Mouse (Mus musculus): ENCODE data around the gene Plcl1.

Gene Plcl1

DNA sequence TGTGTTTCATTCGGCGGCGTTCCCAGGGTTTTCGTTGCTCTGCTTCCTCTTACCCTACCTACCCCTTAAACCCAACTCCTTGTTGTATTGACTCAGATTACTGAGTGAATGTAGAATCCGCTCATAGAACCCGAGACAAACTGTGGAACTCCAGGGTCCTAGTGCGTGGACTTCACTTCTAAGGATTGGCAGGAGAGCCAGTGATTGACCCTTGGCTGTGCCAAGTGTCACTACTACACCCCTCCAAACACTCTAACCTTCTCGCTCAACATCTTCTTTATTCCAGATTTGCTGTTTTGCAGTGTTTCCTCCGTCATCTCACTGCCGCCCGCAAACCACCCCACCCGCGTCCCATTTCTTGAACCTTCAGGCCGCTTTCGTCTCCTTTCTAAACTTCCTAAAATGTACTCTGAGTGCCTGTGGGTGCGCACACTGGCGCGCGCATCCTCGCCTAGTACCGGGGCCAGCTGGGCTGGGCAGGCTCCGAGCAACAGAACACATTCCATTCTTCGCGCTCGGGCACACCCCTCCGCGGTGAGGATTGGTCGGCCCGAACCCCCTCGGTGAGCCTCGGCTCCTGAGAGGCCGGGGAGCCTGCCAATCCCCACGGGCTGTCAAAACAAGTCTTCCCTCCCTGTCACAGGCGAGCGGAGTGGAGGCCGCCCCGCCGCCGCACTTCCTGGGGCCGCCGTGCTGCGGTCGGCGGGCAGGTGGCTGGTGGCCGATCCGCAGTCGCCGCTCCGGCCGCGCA, at the start of gene Plcl1:
Gene Plcl1 (plus strand): TSS at position 650 of the 751 bp plus-strand sequence.
- DNase-seq (ENCODE audit: low spot score), result peak; percentile 67

DNA sequence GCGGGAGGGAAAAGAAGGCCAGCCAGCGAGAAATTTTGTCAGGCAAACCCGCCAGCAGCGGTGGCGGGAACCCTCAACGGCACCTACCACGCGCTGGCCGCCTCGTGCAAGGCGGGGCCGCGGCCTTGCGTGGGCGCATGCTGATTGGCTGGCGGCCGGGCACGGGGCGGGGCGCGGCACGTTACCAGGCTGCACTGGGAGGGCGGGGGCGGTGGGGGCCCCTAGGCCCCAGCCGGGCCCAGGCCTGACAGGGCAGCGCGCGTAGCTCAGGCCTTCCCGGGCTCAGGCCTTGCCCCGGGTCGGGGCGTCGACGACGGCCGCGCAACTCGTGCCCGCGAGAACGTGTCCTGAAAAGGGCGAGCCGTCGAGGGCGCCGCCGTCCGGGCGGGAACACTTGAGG, 43.1 kb upstream of the Plcl1 start:
- DNase-seq (ENCODE audit: low spot score), result no peak

DNA sequence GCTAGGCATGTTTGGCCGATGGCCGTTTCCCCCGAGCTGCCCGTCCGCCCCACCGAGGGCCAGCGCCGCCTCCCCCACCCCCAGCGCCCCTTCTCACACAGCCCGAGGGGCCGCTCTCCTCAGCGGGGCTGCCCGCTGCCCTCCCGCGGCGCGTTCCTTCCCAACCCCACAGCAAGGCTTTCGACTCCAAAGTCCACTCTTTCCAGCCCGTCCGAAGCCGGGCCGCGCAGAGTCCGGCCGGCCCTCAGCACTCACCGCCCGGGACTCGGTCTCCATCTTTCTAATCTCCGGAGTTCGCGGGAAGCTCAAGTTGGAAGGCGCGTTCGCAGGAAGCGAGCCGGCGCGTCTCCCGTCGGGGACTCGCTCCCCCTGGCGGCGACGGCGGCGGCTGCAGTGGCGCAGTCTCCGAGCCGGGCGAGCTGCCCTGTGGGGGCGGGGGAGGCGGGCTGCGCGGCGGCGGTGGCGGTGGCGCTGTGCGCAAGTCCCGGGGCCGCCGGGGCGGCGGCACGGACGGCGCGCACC, 42.6 kb upstream of the Plcl1 start, which contains the start of gene Boll:
Gene Boll (minus strand): TSS at position 426 of the 522 bp plus-strand sequence.
- no peak for DNase-seq (ENCODE audit: low spot score)

DNA sequence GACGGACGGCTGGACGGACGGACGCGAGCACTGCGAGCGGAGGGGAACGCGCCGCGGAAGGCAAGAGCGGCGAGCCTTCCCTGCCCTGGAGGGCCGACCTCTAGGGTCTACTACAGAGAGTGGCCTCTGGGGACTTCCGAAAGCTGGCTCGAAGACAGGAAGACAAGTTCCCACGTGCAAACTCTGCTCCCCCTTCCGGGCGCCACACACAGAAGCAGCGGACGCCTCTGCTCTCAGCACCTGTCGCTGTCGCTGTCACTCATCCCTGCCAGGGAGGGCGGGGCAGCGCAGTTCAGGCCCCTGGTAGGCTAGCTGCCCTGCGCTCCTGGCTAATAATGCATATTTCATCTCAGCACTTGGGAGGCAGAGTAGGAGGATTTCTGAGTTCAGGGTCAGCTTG, 42.1 kb upstream of the Plcl1 start:
- DNase-seq (ENCODE audit: low spot score), result no peak

DNA sequence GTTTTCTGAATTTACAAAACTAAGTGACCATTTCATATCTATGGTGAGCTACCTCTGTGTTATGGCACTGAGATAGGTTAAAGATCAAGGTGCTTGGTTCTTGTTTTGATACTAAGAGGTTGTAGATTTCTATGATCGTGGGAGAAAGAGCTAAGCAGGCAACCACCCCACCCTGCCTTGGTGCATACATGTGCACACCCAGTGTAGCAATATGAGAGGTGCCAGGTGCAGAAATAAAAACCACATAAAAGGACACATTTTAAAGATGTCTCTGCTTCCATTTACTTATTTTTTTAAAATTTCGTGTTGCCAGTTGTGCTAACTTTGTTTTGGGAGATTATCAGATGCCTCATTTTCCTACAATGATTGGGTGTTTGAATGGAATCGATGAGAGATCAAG, 33.1 kb upstream of the Plcl1 start:
- no peak for DNase-seq (ENCODE audit: low spot score)

- DNase-seq (ENCODE audit: low spot score), result no peak
Observed at GRCm38 (mm10) chr1:55380527-55380926, 25.2 kb upstream of the Plcl1 start.

DNA sequence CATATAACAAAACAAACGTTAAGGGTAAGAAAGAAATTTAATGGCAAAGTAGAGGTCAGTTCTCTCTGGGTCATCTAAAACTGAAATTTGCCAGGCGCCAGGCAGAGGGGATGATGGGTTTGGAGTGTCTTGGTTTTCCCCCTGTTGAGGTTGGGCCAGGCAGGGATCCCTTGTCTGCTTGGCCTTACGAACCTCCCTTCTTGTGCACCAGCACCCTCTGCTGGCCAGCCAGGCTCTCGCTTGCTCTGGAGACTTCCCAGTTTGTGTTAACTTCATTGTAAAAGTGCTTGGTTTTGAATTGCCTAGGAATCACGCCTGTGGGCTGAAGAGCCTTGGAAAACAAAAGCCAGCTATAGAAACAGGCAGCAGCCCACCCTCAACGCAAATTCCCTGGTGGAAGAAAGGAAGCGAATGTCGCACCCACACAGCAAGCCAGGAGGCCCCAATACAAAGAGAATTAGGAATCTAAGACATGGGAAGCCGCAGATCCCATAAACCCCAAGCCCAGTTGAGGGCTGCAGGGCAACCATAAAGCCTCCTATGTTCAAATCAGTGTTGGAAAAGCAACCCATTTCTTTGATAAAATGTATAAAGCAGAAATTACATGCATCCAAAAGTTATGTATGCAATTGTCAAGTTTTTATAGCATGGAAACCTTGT, 22.5 kb upstream of the Plcl1 start:
- peak; percentile 87 for DNase-seq (ENCODE audit: low spot score)

DNA sequence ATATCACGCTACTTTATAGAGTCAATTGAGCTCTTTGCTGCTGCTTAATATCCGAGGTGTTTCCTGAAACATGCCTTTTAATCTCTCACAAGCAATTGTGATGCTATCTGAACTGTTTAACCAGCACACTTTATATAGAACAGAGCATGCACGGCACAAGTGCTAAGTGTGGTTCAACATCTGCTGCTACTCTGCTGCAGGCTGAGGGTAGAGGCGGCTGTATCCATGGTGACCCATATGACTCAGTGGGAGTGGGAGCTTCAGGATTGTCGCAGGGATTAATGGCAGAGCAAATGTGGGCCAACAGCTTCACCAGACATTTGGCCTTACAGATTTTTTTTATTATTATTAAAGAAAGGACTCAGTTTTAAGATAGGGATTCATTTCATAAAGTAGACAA, 5.8 kb upstream of the Plcl1 start:
- no peak for DNase-seq (ENCODE audit: low spot score)

- peak; percentile 80 for DNase-seq (ENCODE audit: low spot score)
Observed at GRCm38 (mm10) chr1:55404439-55404838, 1.3 kb upstream of the Plcl1 start.

DNA sequence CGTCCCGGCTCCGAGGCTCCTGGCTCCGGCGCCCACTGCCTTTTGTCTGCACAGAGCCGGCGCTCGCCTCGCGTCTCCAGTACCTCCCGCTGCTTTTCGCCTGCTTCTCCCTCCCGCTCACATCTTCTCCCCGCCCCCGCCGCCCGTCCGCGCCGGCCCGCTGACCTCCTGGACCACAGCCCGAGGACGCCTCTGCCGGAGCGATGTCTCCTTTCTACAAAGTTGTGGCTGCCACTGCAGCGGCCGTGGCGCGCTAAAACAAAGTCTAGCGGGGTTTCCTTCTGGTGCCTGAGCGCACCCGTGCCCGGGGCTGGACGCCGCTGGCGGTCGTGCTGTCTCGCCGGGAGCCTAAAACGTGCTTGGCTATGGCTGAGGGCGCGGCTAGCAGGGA, 297 bp downstream of the Plcl1 start:
- DNase-seq (ENCODE audit: low spot score), result peak; percentile 25

GRCm38 (mm10) chr1:55406531-55407375, 1.0 kb downstream of the Plcl1 start:
- no peak for DNase-seq (ENCODE audit: low spot score)

GRCm38 (mm10) chr1:55410670-55411069, 4.9 kb downstream of the Plcl1 start:
- no peak for DNase-seq (ENCODE audit: low spot score)

DNA sequence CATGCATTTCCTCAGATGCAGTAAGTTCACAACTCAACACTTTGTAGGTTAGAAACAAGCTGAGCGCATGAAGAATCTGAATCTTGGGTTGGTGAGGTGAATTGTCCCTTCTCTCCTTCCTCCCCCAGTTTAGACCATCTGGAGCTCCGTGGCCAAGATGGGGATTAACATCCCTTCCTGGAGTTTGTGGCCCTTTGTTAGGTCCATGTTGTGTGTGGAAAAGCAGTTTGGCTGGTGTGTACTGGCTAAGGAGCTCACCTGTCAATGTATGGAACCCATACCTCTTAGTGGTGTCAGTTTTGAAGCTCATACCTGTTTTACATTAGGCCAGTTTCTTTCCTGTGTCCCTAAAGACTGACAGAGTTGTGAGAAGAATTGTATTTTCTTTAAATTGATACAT, 5.4 kb downstream of the Plcl1 start:
- DNase-seq (ENCODE audit: low spot score), result no peak

GRCm38 (mm10) chr1:55412569-55412968, 6.8 kb downstream of the Plcl1 start:
- DNase-seq (ENCODE audit: low spot score), result no peak

DNA sequence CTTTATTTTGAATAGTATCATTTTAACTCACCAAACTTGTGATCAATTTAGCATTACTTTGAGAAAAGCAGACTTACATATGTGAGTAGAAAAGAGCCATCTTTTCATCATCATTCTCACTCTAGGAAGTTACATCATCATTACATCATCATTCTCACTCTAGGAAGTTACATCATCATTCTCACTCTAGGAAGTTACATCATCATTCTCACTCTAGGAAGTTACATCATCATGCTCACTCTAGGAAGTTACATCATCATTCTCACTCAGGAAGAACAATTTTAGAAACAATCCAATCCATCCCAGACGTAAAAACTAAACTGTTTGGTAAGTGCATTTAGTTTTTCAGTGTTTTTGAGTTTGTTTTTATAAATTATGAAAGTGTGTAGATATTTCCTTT, 7.8 kb downstream of the Plcl1 start:
- no peak for DNase-seq (ENCODE audit: low spot score)

- no peak for DNase-seq (ENCODE audit: low spot score)
Observed at GRCm38 (mm10) chr1:55418968-55419367, 13.2 kb downstream of the Plcl1 start.

DNA sequence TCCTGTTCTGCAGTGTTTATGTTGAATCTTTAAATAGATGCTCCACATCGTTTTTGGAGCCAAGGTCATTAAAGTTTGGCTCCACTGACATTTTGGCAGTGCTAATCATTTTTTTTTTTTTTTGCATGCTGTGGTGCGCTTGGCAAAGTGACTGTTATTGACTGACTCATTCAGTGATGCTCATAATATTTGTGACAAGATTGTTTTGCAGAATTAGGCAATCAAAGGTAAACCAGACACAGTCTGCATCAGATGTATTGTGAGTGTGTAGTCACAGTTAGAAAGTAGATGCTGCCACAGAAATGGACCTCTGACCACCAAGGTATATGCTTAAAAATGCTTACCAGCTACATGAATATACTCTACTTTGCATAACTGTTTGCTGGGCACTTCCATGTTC, 21.9 kb downstream of the Plcl1 start:
- DNase-seq (ENCODE audit: low spot score), result no peak

- DNase-seq (ENCODE audit: low spot score), result no peak
Observed at GRCm38 (mm10) chr1:55429051-55429450, 23.3 kb downstream of the Plcl1 start.

DNA sequence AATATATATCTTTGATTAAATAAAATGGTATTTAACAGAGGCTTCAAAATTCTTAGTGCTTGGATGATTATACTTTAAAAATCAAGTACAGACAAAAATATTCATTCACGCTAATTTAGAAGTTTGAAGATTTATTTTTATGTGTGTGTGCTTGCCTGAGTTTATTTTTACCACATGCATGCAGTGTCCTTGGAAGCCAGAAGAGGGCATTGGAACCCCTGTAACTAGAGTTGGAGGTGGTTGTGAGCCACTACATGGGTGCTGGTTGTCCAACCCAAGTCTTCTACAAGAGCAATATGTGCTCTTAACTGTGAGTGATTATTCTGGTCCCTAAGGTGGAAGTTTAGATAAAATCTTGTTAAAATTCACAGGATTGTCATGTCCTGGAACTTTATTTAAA, 24.0 kb downstream of the Plcl1 start:
- no peak for DNase-seq (ENCODE audit: low spot score)

- no peak for DNase-seq (ENCODE audit: low spot score)
Observed at GRCm38 (mm10) chr1:55430587-55430986, 24.9 kb downstream of the Plcl1 start.

DNA sequence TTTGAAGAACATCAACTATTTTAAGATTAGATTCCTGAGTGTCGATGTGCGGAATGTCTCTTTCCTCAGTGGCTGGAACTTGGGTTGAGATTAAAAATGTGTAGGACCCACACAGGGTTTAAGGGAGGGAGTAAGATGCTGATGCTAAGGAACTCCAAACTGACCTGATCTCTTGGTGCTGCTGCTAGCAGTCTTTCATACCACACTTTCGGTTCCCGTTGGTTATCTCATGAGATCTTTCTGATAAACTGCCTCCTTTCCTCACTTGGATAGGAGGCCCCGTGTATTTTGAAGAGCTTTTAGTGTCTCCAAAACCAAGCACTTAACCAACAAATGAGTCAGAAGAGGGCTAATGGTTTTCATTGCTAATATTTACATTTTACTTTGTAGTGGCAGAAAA, 30.9 kb downstream of the Plcl1 start:
- no peak for DNase-seq (ENCODE audit: low spot score)

- DNase-seq (ENCODE audit: low spot score), result no peak
Observed at GRCm38 (mm10) chr1:55437095-55437494, 31.4 kb downstream of the Plcl1 start.

- DNase-seq (ENCODE audit: low spot score), result no peak
Observed at GRCm38 (mm10) chr1:55438617-55439016, 32.9 kb downstream of the Plcl1 start.
